Mouse (Mus musculus): ENCODE measurements at regions not wholly inside any gene's neighbourhood (a gene's known extent, or its start where the extent isn't known, plus 50 kb on each side); places are given as distances from the start of the nearest gene placed in this dataset.

DNA sequence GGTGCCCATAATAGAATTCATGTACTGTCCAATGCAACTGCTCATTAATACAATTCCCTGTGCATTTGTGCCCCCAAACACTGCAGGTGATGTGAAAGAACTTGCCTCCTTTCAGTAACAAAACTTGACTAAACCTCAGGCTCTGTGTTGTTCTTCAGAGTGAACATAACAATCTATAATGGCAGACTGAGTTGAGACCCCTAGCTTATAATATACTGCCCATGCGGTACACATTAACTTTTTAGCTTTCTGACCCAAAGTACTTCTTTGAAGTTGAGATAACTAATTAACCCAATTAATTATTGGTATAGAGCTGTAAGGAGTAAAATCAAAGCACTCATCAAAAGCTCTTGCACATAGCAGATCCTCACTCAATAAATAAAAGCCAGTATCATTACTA, 85.4 kb downstream of the Kctd12 start:
- no peaks in the 10 kb centered on the region for H3K36me3 ChIP-seq (replicated peaks; ENCODE audit: control insufficient read depth, insufficient read depth, low read depth)
- DNase-seq (ENCODE audit: low read depth in 3 of 3, low spot score in 3 of 3): no peak
- no peak overlapping the region for H3K4me2 ChIP-seq (ENCODE audit: low read depth)
- no peak overlapping the region for H3K4me3 ChIP-seq (ENCODE audit: insufficient read depth in 1 of 2, low read depth in 2 of 2, low read length in 2 of 2)
- H3K9ac ChIP-seq (replicated peaks): no peak overlapping the region
- 66% methylated on average over 1 of the region's 1 CpGs for WGBS (ENCODE audit: insufficient replicate concordance)
- no peak overlapping the region for H3K27ac ChIP-seq
- TF ChIP-seq CTCF (IDR thresholded peaks at IDR 0.05; ENCODE audit: low read depth): no peak
- TF ChIP-seq EP300 (IDR thresholded peaks at IDR 0.05; ENCODE audit: low read depth): no peak
- no peaks in the 10 kb centered on the region for H3K9me3 ChIP-seq (ENCODE audit: control insufficient read depth, low read length)
- no peaks in the 10 kb centered on the region for H3K27me3 ChIP-seq (ENCODE audit: control insufficient read depth, insufficient read depth, low read length)
- ATAC-seq (ENCODE audit: insufficient read depth): no peak
- H3K4me1 ChIP-seq (replicated peaks; ENCODE audit: control insufficient read depth in 2 of 2, insufficient read depth in 2 of 2, low read length in 1 of 2): no peaks in the 10 kb centered on the region

DNA sequence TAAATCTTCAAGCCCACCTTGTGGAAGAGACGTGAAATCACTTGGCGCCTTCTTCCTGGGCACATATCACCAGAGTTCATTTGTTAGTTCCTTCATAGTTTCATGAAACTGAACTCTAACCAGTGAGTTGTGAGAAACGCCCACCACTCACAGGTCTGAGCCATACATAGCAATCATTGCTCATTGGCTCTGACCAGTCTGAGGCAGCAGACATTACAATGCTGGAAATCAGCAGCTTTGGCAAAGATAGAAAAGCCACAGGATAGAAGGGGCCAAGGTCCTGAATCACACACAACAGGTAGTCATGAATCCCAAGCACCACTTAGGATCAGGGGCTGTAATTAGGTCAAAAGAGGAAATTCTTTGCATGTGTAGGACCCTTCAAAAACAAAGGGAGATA, 85.9 kb downstream of the Kctd12 start:
- 46% methylated on average over 3 of the region's 3 CpGs for WGBS (ENCODE audit: insufficient replicate concordance)
- H3K36me3 ChIP-seq (replicated peaks; ENCODE audit: control insufficient read depth, insufficient read depth, low read depth): no peaks in the 10 kb centered on the region
- no peaks in the 10 kb centered on the region for H3K9me3 ChIP-seq (ENCODE audit: control insufficient read depth, low read length)
- no peaks in the 10 kb centered on the region for H3K4me1 ChIP-seq (replicated peaks; ENCODE audit: control insufficient read depth in 2 of 2, insufficient read depth in 2 of 2, low read length in 1 of 2)
- no peak overlapping the region for H3K4me3 ChIP-seq (ENCODE audit: insufficient read depth in 1 of 2, low read depth in 2 of 2, low read length in 2 of 2)
- DNase-seq (ENCODE audit: low read depth in 3 of 3, low spot score in 3 of 3) (no peak), ATAC-seq (ENCODE audit: insufficient read depth) (no peak)
- H3K27me3 ChIP-seq (ENCODE audit: control insufficient read depth, insufficient read depth, low read length): no peaks in the 10 kb centered on the region
- TF ChIP-seq EP300 (IDR thresholded peaks at IDR 0.05; ENCODE audit: low read depth) (no peak), CTCF (IDR thresholded peaks at IDR 0.05; ENCODE audit: low read depth) (no peak)
- no peak overlapping the region for H3K9ac ChIP-seq (replicated peaks)
- no peak overlapping the region for H3K4me2 ChIP-seq (ENCODE audit: low read depth)
- no peak overlapping the region for H3K27ac ChIP-seq

DNA sequence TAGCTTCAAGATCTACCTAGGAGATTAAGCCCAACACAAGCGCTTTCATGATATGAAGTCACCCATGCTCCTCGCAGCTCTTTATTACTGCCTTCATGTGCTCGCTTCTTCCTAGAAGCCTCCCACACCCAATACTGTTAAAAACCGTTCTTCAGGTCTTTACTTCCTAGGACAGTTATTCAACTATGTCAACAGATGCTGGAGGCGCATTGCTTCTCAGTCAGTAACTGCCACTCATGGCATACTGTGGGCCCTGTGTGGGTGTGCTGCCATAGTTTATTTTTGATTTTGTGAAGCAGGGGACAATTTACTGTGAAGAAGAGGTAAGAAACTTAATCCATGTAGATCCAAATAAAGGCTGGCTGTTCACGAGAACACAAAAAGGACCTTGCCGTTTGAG, 89.2 kb downstream of the Kctd12 start:
- no peaks in the 10 kb centered on the region for H3K36me3 ChIP-seq (replicated peaks; ENCODE audit: control insufficient read depth, insufficient read depth, low read depth)
- no peaks in the 10 kb centered on the region for H3K9me3 ChIP-seq (ENCODE audit: control insufficient read depth, low read length)
- H3K4me3 ChIP-seq (ENCODE audit: insufficient read depth in 1 of 2, low read depth in 2 of 2, low read length in 2 of 2): no peak overlapping the region
- no peaks in the 10 kb centered on the region for H3K27me3 ChIP-seq (ENCODE audit: control insufficient read depth, insufficient read depth, low read length)
- H3K4me2 ChIP-seq (ENCODE audit: low read depth): no peak overlapping the region
- H3K27ac ChIP-seq: no peak overlapping the region
- 71% methylated on average over 7 of the region's 7 CpGs for WGBS (ENCODE audit: insufficient replicate concordance)
- TF ChIP-seq EP300 (IDR thresholded peaks at IDR 0.05; ENCODE audit: low read depth) (no peak), CTCF (IDR thresholded peaks at IDR 0.05; ENCODE audit: low read depth) (no peak)
- DNase-seq (ENCODE audit: low read depth in 3 of 3, low spot score in 3 of 3) (no peak), ATAC-seq (ENCODE audit: insufficient read depth) (no peak)
- no peak overlapping the region for H3K9ac ChIP-seq (replicated peaks)
- no peaks in the 10 kb centered on the region for H3K4me1 ChIP-seq (replicated peaks; ENCODE audit: control insufficient read depth in 2 of 2, insufficient read depth in 2 of 2, low read length in 1 of 2)

DNA sequence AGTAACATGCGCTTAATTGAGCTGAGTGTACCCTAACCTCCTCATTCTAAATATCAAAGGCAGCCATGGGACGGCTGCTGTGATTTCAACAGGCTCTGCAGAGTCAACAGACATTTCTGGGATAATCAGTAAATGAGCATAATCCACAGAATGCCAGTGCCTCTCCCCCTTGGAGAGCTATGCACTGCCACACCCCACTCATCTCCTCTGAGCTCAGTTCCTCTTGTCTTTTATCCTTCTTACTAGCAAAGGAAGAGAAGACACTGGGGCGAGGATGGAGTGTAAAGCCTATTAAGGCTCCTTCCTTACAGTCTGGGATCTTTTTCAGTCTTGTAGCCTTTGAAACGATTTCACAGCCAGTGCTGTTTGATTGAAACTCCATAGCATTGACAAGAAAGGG, 90.9 kb downstream of the Kctd12 start:
- Histone ChIP-seq H3K27ac (no peak overlapping the region), H3K4me2 (ENCODE audit: low read depth) (no peak overlapping the region), H3K27me3 (ENCODE audit: control insufficient read depth, insufficient read depth, low read length) (no peaks in the 10 kb centered on the region), H3K4me3 (ENCODE audit: insufficient read depth in 1 of 2, low read depth in 2 of 2, low read length in 2 of 2) (no peak overlapping the region), H3K4me1 (replicated peaks; ENCODE audit: control insufficient read depth in 2 of 2, insufficient read depth in 2 of 2, low read length in 1 of 2) (no peaks in the 10 kb centered on the region), H3K9ac (replicated peaks) (no peak overlapping the region), H3K9me3 (ENCODE audit: control insufficient read depth, low read length) (no peaks in the 10 kb centered on the region), H3K36me3 (replicated peaks; ENCODE audit: control insufficient read depth, insufficient read depth, low read depth) (no peaks in the 10 kb centered on the region)
- TF ChIP-seq EP300 (IDR thresholded peaks at IDR 0.05; ENCODE audit: low read depth) (no peak), CTCF (IDR thresholded peaks at IDR 0.05; ENCODE audit: low read depth) (no peak)
- 44% methylated on average over 4 of the region's 4 CpGs for WGBS (ENCODE audit: insufficient replicate concordance)
- DNase-seq (ENCODE audit: low read depth in 3 of 3, low spot score in 3 of 3) (no peak), ATAC-seq (ENCODE audit: insufficient read depth) (no peak)

DNA sequence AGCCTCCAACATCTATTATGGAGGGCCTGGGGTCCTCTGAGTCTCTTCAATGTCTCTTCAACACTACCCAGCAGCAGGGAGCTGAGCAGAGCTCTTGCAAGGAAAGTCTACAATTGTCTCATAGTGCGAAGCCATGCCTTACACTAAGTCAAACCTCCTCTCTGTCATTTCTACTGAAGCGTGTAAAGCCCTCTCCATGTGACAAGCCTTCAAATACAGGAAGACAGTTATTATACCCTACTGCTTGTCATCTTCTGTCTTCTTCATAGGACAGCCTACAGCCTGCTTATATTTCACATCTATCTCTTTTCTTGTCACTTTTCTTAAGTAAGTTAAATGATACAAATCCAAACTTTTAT, 97.2 kb downstream of the Kctd12 start:
- 56% methylated on average over 2 of the region's 2 CpGs for WGBS (ENCODE audit: insufficient replicate concordance)
- DNase-seq (ENCODE audit: low read depth in 3 of 3, low spot score in 3 of 3) (no peak), ATAC-seq (ENCODE audit: insufficient read depth) (no peak)
- no peaks in the 10 kb centered on the region for H3K27me3 ChIP-seq (ENCODE audit: control insufficient read depth, insufficient read depth, low read length)
- H3K4me1 ChIP-seq (replicated peaks; ENCODE audit: control insufficient read depth in 2 of 2, insufficient read depth in 2 of 2, low read length in 1 of 2): peaks cover 0 to 2% of the 10 kb centered on the region in 2 experiments; a peak in 1 of 4 replicates
- no peak overlapping the region for H3K4me2 ChIP-seq (ENCODE audit: low read depth)
- no peak overlapping the region for H3K9ac ChIP-seq (replicated peaks)
- H3K27ac ChIP-seq: no peak overlapping the region
- no peak overlapping the region for H3K4me3 ChIP-seq (ENCODE audit: insufficient read depth in 1 of 2, low read depth in 2 of 2, low read length in 2 of 2)
- no peaks in the 10 kb centered on the region for H3K36me3 ChIP-seq (replicated peaks; ENCODE audit: control insufficient read depth, insufficient read depth, low read depth)
- no peaks in the 10 kb centered on the region for H3K9me3 ChIP-seq (ENCODE audit: control insufficient read depth, low read length)
- no peak for TF ChIP-seq CTCF (IDR thresholded peaks at IDR 0.05; ENCODE audit: low read depth)
- no peak for TF ChIP-seq EP300 (IDR thresholded peaks at IDR 0.05; ENCODE audit: low read depth)
